Mouse (Mus musculus): ENCODE measurements around the gene Hoxb4. TPM values are rescaled to one million over a fixed set of nuclear protein-coding genes. Genes with fewer than 3 reads are reported as not detected.
A peak's percentile ranks its signal among the peaks of the same experiment; 100 is the strongest.

Gene Hoxb4
- total and polyA plus RNA-seq, 2 experiments from 2014 or later = 0.66 TPM; not detected in 1

DNA sequence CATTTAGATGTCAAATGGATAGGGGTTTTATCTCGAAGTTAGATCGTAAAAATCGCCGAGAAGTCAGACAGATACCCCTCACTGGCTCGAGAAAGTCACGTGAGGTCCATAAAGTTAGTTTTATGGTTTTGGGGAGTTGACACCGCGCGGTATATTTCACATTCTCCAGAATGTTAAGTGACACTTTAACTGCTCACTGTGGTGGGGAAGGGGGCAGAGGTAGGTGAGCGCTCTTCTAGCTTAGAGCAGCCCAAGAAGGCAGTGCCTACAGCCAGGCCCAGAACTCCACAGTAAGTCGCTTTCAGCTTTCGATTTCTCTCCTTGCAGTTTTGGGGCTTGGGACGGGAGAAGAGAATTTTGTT, 11.2 kb upstream of the Hoxb4 start:
- WGBS = 5% methylated on average over 13 of the region's 13 CpGs
- no peak overlapping the region for H3K27ac ChIP-seq (ENCODE audit: low read depth, low read length)
- no peak overlapping the region for H3K9ac ChIP-seq (replicated peaks; ENCODE audit: low read length, poor library complexity, severe bottlenecking)
- no peaks in the 10 kb centered on the region for H3K4me1 ChIP-seq (ENCODE audit: insufficient read depth, low read length)
- ATAC-seq (ENCODE audit: low FRiP score) = no peak
- TF ChIP-seq CTCF (IDR thresholded peaks at IDR 0.05) = no peak
- no peak overlapping the region for H3K4me3 ChIP-seq (ENCODE audit: low read depth, low read length)
- no peak overlapping the region for H3K4me2 ChIP-seq (ENCODE audit: low read depth, low read length, poor library complexity, severe bottlenecking)
- no peaks in the 10 kb centered on the region for H3K9me3 ChIP-seq (ENCODE audit: low read length)
- H3K27me3 ChIP-seq (ENCODE audit: insufficient read depth, low read length) = peaks cover 99% of the 10 kb centered on the region
- DNase-seq (ENCODE audit: low spot score) = no peak
- no peaks in the 10 kb centered on the region for H3K36me3 ChIP-seq (ENCODE audit: insufficient read depth, low read length)

DNA sequence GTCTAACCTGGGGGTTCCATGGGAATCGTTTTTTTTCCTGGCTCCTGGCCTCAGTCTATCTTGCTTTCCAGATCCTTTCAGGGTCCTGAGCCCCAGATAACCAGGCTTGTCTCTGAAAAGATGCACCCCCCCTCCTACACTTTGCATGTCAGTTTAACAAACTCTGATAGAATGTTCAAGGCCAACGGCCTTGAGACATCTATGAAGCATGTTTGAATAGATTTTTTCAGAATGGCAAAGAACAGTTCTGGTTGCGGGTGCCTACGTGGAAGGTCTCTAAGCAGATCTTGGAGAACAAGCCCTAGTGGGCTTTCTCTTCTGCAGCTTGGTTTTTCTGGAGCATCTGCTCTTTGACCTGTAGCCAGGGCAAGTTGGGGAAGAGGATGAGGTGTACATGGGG, 9.3 kb upstream of the Hoxb4 start:
- Histone ChIP-seq H3K27me3 (ENCODE audit: insufficient read depth, low read length) (peaks cover 100% of the 10 kb centered on the region), H3K9me3 (ENCODE audit: low read length) (no peaks in the 10 kb centered on the region), H3K4me1 (ENCODE audit: insufficient read depth, low read length) (no peaks in the 10 kb centered on the region), H3K9ac (replicated peaks; ENCODE audit: low read length, poor library complexity, severe bottlenecking) (no peak overlapping the region), H3K36me3 (ENCODE audit: insufficient read depth, low read length) (no peaks in the 10 kb centered on the region), H3K4me3 (ENCODE audit: low read depth, low read length) (no peak overlapping the region), H3K4me2 (ENCODE audit: low read depth, low read length, poor library complexity, severe bottlenecking) (no peak overlapping the region), H3K27ac (ENCODE audit: low read depth, low read length) (no peak overlapping the region)
- 14% methylated on average over 4 of the region's 4 CpGs for WGBS
- DNase-seq (ENCODE audit: low spot score) (no peak), ATAC-seq (ENCODE audit: low FRiP score) (no peak)
- TF ChIP-seq CTCF (IDR thresholded peaks at IDR 0.05) = no peak

GRCm38 (mm10) chr11:96309288-96309687, 8.8 kb upstream of the Hoxb4 start:
- H3K36me3 ChIP-seq (ENCODE audit: insufficient read depth, low read length) = no peaks in the 10 kb centered on the region
- no peak for TF ChIP-seq CTCF (IDR thresholded peaks at IDR 0.05)
- WGBS = 3% methylated on average over 4 of the region's 4 CpGs
- no peak overlapping the region for H3K9ac ChIP-seq (replicated peaks; ENCODE audit: low read length, poor library complexity, severe bottlenecking)
- H3K4me2 ChIP-seq (ENCODE audit: low read depth, low read length, poor library complexity, severe bottlenecking) = no peak overlapping the region
- H3K27ac ChIP-seq (ENCODE audit: low read depth, low read length) = no peak overlapping the region
- H3K9me3 ChIP-seq (ENCODE audit: low read length) = no peaks in the 10 kb centered on the region
- H3K4me3 ChIP-seq (ENCODE audit: low read depth, low read length) = no peak overlapping the region
- DNase-seq (ENCODE audit: low spot score) (no peak), ATAC-seq (ENCODE audit: low FRiP score) (no peak)
- no peaks in the 10 kb centered on the region for H3K4me1 ChIP-seq (ENCODE audit: insufficient read depth, low read length)
- H3K27me3 ChIP-seq (ENCODE audit: insufficient read depth, low read length) = peaks cover 100% of the 10 kb centered on the region

DNA sequence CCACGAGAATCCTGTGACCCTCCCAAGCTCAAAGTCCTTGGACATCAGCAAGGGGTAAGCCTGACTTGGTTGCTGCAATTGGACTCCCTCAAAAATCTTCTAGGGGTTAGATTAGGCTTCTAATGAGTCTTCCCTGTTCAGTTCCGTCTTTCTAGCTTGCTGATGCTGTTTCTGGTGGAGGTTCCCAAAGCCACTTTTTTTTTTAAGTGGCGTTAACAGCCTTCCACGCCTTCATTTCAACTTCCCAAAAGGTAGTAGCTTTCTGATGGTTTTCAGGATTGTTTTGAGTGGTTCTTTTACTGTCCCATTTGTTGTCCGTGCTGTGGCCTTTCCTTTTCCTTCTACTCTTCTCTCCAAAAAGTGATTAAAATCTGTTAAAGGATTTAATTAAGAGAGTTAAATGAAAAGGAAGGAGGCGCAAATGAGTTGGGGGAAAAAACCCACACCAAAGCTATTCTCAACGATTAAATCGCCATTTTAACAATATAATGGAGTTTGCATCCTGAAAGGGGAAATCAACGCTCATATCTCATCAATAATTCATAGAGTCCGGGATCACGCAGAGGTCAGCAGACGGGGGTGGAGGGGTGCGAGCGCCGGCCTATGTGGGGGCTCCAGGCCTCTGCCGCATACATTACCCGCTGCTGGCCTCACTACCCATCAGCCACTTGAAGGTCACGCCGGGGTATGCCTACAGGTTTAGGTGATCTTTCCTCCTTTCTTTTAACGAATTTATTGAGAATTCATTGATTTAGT, 7.7 kb upstream of the Hoxb4 start:
- DNase-seq (ENCODE audit: low spot score) (no peak), ATAC-seq (ENCODE audit: low FRiP score) (no peak)
- no peak for TF ChIP-seq CTCF (IDR thresholded peaks at IDR 0.05)
- 4% methylated on average over 20 of the region's 20 CpGs for WGBS
- Histone ChIP-seq H3K4me1 (ENCODE audit: insufficient read depth, low read length) (no peaks in the 10 kb centered on the region), H3K9ac (replicated peaks; ENCODE audit: low read length, poor library complexity, severe bottlenecking) (no peak overlapping the region), H3K4me3 (ENCODE audit: low read depth, low read length) (no peak overlapping the region), H3K27ac (ENCODE audit: low read depth, low read length) (no peak overlapping the region), H3K27me3 (ENCODE audit: insufficient read depth, low read length) (peaks cover 97% of the 10 kb centered on the region), H3K36me3 (ENCODE audit: insufficient read depth, low read length) (no peaks in the 10 kb centered on the region), H3K4me2 (ENCODE audit: low read depth, low read length, poor library complexity, severe bottlenecking) (no peak overlapping the region), H3K9me3 (ENCODE audit: low read length) (no peaks in the 10 kb centered on the region)

DNA sequence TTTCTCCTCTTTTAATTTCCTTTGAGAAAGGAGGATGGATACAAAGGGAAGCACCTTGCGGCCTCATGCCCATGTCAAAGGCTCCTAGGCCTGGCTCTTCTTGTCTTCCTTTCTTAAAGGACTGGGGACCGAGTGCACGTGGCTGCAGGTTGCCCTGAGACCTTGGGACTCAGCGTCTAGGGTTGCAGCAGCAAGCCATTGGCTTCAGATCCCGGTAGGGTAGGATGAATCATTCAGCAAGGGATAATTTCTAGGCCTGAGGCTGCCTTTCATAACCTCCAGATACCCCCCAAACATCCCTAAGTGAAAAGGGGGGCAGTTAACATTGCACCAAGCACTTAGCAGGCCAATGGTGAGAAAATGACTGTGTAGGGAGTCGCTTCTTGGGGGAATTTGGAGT, 7.0 kb upstream of the Hoxb4 start:
- DNase-seq (ENCODE audit: low spot score) (no peak), ATAC-seq (ENCODE audit: low FRiP score) (no peak)
- 10% methylated on average over 6 of the region's 6 CpGs for WGBS
- Histone ChIP-seq H3K9ac (replicated peaks; ENCODE audit: low read length, poor library complexity, severe bottlenecking) (no peak overlapping the region), H3K27me3 (ENCODE audit: insufficient read depth, low read length) (peaks cover 97% of the 10 kb centered on the region), H3K9me3 (ENCODE audit: low read length) (no peaks in the 10 kb centered on the region), H3K4me2 (ENCODE audit: low read depth, low read length, poor library complexity, severe bottlenecking) (no peak overlapping the region), H3K36me3 (ENCODE audit: insufficient read depth, low read length) (no peaks in the 10 kb centered on the region), H3K4me1 (ENCODE audit: insufficient read depth, low read length) (no peaks in the 10 kb centered on the region), H3K4me3 (ENCODE audit: low read depth, low read length) (no peak overlapping the region), H3K27ac (ENCODE audit: low read depth, low read length) (no peak overlapping the region)
- TF ChIP-seq CTCF (IDR thresholded peaks at IDR 0.05) = no peak

- Histone ChIP-seq H3K9me3 (ENCODE audit: low read length) (no peaks in the 10 kb centered on the region), H3K4me3 (ENCODE audit: low read depth, low read length) (no peak overlapping the region), H3K4me2 (ENCODE audit: low read depth, low read length, poor library complexity, severe bottlenecking) (no peak overlapping the region), H3K27ac (ENCODE audit: low read depth, low read length) (no peak overlapping the region), H3K9ac (replicated peaks; ENCODE audit: low read length, poor library complexity, severe bottlenecking) (no peak overlapping the region), H3K4me1 (ENCODE audit: insufficient read depth, low read length) (no peaks in the 10 kb centered on the region), H3K27me3 (ENCODE audit: insufficient read depth, low read length) (peaks cover 96% of the 10 kb centered on the region), H3K36me3 (ENCODE audit: insufficient read depth, low read length) (no peaks in the 10 kb centered on the region)
- 1% methylated on average over 31 of the region's 31 CpGs for WGBS
- peak; percentile 79 for TF ChIP-seq CTCF (IDR thresholded peaks at IDR 0.05)
- DNase-seq (ENCODE audit: low spot score) (peak; percentile 89), ATAC-seq (ENCODE audit: low FRiP score) (no peak)
Measured at GRCm38 (mm10) chr11:96311520-96312417, 6.3 kb upstream of the Hoxb4 start.
